Mouse (Mus musculus): Measurements from ENCODE around the gene Selenbp2.
"Not testable (repeated sequence)": the region's sequence is repeated elsewhere in the genome, so short reads cannot be mapped to it uniquely, and the experiment has no call there.

Selenbp2 gene

DNA sequence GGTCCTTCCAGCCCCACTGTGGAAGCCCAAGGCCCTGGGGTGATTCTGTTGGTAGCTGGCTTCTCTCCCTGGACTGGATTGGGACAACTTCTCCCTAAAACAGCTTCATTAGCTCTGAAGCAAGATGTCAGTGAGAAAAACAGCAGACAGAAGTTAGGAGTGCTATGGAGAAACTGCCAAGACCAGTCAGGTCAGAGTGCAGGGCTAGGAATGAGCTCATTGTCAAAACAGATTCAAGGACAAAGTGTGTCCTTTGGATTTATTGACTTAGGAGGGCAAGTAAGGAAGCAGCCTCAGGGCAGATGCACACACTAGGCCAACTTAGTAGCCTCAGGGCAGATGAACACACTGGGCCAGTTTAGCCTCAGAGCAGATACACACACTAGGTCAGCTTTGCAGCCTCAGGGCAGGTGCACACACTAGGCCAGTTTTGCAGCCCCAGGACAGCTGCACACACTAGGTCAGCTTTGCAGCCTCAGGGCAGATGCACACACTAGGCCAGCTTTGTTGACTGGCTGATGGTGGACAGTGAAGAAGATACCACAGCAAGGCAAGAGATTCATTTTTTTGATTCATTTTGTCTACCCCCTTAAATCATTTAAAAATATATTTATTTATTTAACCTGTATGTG lies 2.6 kb upstream of the Selenbp2 start:
- DNase-seq (ENCODE audit: low read depth in 1 of 2, low spot score in 2 of 2), result no peak

DNA sequence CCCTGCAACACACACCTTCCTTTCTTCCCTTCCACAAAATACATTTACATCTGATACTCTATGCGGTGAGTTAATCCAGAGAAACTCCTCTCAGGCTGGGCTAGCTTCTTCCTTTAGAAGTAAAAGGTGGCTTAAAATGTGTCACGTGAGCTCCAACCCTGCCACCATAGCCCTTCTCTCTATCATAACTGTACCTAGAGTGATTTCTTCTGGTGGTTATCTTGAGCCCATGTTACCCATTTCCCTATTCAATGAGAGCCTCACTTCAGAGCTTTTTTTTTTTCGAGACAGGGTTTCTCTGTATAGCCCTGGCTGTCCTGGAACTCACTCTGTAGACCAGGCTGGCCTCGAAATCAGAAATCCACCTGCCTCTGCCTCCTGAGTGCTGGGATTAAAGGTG lies 1.7 kb upstream of the Selenbp2 start:
- DNase-seq (ENCODE audit: low read depth in 1 of 2, low spot score in 2 of 2), result not testable (repeated sequence)

- DNase-seq (ENCODE audit: low read depth in 1 of 2, low spot score in 2 of 2), result not testable (repeated sequence)
Measured at GRCm38 (mm10) chr3:94693874-94694273, 518 bp downstream of the Selenbp2 start.

DNA sequence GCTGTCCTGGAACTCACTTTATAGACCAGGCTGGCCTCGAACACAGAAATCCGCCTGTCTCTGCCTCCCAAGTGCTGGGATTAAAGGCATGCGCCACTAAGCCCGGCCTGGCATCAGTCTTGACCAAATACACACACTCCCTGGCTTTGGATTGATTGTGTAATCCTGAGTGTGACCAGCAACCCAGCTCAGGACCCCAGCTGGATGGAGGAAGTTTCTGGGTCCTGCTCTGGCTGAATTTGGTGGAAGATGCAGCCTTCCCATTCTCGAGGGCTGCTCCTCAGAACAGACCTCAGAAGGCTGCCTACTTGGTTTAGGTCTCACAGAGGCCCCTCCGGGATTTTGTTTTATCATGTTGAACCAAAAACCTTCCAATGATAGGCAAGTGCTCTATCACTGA lies 2.2 kb downstream of the Selenbp2 start:
- not testable (repeated sequence) for DNase-seq (ENCODE audit: low read depth in 1 of 2, low spot score in 2 of 2)

- DNase-seq (ENCODE audit: low read depth in 1 of 2, low spot score in 2 of 2), result not testable (repeated sequence)
Measured at GRCm38 (mm10) chr3:94696257-94696656, 2.9 kb downstream of the Selenbp2 start.

DNA sequence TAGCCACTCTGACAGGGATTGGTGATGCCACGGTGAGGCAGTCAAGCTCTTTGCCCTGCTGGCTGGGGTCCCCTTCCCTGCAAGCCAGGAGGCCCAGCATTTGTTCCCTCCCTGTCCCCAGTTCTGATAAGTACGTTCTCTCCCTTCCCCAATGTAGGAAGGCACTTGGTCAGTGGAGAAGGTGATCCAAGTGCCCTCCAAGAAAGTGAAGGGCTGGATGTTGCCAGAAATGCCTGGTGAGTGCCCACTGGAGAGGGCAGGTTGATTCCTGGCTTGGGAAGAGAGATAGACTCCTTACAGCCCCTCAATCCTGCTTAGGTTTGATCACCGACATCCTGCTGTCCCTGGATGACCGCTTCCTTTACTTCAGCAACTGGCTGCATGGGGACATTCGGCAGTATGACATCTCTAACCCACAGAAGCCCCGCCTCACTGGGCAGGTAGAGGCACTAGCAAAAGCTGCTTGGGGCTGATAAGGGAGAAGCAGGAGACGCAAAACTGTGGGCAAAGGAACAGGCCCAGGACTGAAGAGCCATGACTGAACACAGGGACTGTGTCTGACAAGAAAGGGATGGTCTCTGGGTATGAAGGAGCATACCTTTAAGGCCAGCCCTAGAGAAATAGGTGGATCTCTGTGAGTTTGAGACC lies 8.9 kb downstream of the Selenbp2 start:
- DNase-seq (ENCODE audit: low read depth in 1 of 2, low spot score in 2 of 2), result not testable (repeated sequence)

GRCm38 (mm10) chr3:94702856-94703255 lies 9.5 kb downstream of the Selenbp2 start:
- DNase-seq (ENCODE audit: low read depth in 1 of 2, low spot score in 2 of 2), result no peak

GRCm38 (mm10) chr3:94703364-94703763 lies 10.0 kb downstream of the Selenbp2 start:
- DNase-seq (ENCODE audit: low read depth in 1 of 2, low spot score in 2 of 2), result not testable (repeated sequence)

GRCm38 (mm10) chr3:94710591-94710990 lies 17.2 kb downstream of the Selenbp2 start:
- DNase-seq (ENCODE audit: low read depth in 1 of 2, low spot score in 2 of 2), result not testable (repeated sequence)

DNA sequence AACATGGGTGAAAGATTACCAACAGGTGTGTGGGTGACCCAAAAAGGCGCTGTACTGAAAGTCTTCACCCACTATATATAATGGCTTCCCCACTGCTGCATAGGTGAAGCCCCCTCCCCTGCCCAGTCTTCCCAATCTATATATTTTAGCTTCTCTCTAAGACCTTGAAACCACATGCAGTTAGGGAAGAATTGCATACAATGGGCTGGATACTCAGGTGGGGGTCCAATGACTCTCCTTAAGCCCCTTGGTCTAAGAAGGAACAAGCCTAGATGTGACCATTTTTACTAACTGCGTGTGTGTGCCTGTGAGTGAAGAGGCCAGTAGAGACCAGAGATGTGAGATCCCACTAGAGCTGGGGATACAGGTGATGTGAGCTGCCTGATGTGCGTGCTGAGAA lies 20.1 kb downstream of the Selenbp2 start:
- DNase-seq (ENCODE audit: low read depth in 1 of 2, low spot score in 2 of 2), result not testable (repeated sequence)

- not testable (repeated sequence) for DNase-seq (ENCODE audit: low read depth in 1 of 2, low spot score in 2 of 2)
Measured at GRCm38 (mm10) chr3:94718253-94718652, 24.9 kb downstream of the Selenbp2 start.

DNA sequence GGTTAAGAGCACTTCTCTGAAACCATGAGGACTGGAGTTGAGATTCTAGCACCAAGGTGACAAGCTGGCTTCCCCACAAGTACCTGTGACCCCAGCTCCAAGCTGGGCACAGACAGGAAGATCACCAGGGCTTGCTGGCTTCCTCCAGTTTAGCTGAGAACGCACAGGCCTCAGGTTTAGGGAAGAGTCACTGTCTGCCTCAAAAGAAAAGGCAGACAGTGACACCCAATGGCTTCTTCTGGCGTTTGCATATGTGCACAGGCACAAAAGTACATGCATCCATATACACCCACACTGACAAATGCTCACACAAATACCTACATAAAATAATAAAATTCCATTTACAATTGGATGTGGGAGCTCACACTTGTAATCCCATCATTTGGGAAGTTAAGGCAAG lies 30.3 kb downstream of the Selenbp2 start:
- not testable (repeated sequence) for DNase-seq (ENCODE audit: low read depth in 1 of 2, low spot score in 2 of 2)

GRCm38 (mm10) chr3:94745691-94746090 lies 52.3 kb downstream of the Selenbp2 start:
- no peak for DNase-seq (ENCODE audit: low read depth in 1 of 2, low spot score in 2 of 2)

Measured in monocyte, adult 2 months (primary cell).